Mouse (Mus musculus) hindbrain, embryonic 15.5 days (tissue): ENCODE results near the gene Cldn7. TPM values are rescaled to one million over a fixed set of nuclear protein-coding genes. Genes with fewer than 3 reads are reported as not detected.
"Not testable (repeated sequence)": the region's sequence is repeated elsewhere in the genome, so short reads cannot be mapped to it uniquely, and the experiment has no call there.

Source experiments
- ATAC-seq: fragments of 200-750 bp; cut with Nextera tagmentation; 2 replicates; pipeline ENCODE4 v1.8.0; 2017; ENCODE audit warnings: low read depth, moderate number of reproducible peaks, moderate TSS enrichment; ENCODE audit not compliant: low FRiP score
- H3K27ac ChIP-seq: fragments of 300-500 bp; sonication (generic); replicated peaks from 2 replicates; pipeline ENCODE4 v1.5.1; 2015; ENCODE audit warnings: mild to moderate bottlenecking, inconsistent platforms
- H3K27me3 ChIP-seq: fragments of 300-500 bp; sonication (generic); 2 replicates; pipeline ENCODE4 v1.6.1; 2015; ENCODE audit warnings: control low read depth, inconsistent platforms
- H3K36me3 ChIP-seq: fragments of 300-500 bp; sonication (generic); 2 replicates; pipeline ENCODE4 v1.6.1; 2015; ENCODE audit warnings: control low read depth, inconsistent platforms
- H3K4me1 ChIP-seq: fragments of 300-500 bp; sonication (generic); replicated peaks from 2 replicates; pipeline ENCODE4 v1.6.1; 2015; ENCODE audit warnings: control low read depth, inconsistent platforms
- H3K4me2 ChIP-seq: fragments of 300-500 bp; sonication (generic); 2 replicates; pipeline ENCODE4 v1.6.1; 2015; ENCODE audit warnings: moderate library complexity, mild to moderate bottlenecking, inconsistent platforms
- H3K4me3 ChIP-seq: fragments of 300-500 bp; sonication (generic); 2 replicates; pipeline ENCODE4 v1.5.1; 2015; ENCODE audit warnings: mild to moderate bottlenecking, inconsistent platforms
- H3K9ac ChIP-seq: fragments of 300-500 bp; sonication (generic); 2 replicates; pipeline ENCODE4 v1.6.1; 2015; ENCODE audit warnings: inconsistent platforms
- H3K9me3 ChIP-seq: fragments of 300-500 bp; sonication (generic); 2 replicates; pipeline ENCODE4 v1.6.1; 2016; ENCODE audit warnings: control low read depth, inconsistent platforms
- WGBS: fragments of 180-500 bp; shearing (Covaris S2); methylation state at CpG from one replicate; pipeline ENCODE4 v1.1.7; 2015; 5-methylcytosine and 5-hydroxymethylcytosine counted together
- microRNA counts: library from miRNA; unstranded; fragments of <30 nt; microRNA quantifications from one replicate; lab custom pipeline; 2016
- microRNA-seq: library from miRNA; unstranded; fragments of <30 nt; microRNA quantifications from one replicate; pipeline ENCODE4, GENCODE M21; 2016
- polyA plus RNA-seq: library from polyadenylated mRNA; unstranded; fragments of >200 nt; fragmentation: Nextera tagmentation; extraction: Ambion mirVana; gene quantifications from 2 replicates; pipeline ENCODE4 v1.2.1, GENCODE M21; 2015

Gene Cldn7
- polyA plus RNA-seq, 1 experiment from 2014 or later: 0.34 TPM

DNA sequence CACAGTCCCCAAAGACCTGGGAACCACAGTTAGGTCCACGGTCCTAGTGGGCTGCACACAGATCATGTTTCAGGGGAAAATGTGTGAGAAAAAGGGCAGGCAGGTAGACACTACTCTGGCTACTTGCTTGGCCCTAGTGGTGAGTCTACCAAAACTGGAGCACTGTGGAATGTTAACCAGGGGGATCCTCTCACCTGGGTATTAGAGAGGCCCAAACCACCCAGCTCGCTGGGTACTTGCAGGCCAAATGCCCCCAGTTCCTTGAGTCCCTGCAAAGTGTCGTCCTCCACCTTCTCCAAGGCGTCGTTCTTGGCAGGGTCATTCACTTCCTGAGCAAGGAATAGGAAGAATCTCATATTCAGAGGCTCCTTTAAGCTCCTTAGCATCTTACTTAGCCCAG is 49.5 kb downstream of the Cldn7 start:
- Histone ChIP-seq H3K4me3 (no peak overlapping the region), H3K27ac (no peak overlapping the region), H3K4me1 (peaks cover 34% of the 10 kb centered on the region), H3K9me3 (no peaks in the 10 kb centered on the region), H3K4me2 (peak overlapping the region; percentile 74), H3K27me3 (no peaks in the 10 kb centered on the region), H3K36me3 (peaks cover 40% of the 10 kb centered on the region), H3K9ac (no peak overlapping the region)
- WGBS: 72% methylated on average over 5 of the region's 5 CpGs
- ATAC-seq: no peak

DNA sequence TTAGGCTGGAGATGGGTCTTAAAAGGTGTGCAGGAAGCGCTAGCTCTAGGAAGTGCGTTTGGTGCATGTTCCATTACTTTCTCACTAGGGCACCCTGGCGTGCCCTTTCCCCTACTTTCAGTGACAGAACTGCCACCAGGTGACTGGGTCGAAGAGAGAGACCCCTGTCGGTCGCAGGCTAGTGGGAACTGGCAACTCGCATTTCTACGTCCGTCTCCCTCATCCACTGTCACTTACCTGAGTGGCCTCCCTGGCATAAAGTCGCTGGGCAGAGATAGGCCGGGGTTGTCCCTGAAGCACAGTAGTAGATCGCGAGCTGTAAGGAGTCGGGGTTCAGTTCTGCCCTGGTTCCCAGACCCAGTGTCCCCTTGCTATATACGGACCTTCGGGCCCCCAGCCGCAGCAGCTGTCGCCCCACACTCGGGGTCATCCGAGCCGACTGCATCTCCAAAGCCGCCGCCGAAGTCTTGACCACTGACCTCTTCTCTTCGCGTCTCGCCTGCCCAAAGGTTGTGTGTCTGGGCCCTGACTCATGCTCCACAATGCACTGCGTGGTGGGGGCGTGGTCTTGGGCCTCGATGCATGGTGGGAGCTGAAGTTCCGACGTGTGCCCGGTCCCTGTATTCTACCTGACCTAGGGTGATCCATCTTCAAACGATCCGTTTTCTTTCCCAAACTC is 50.4 kb downstream of the Cldn7 start, which contains the start of gene Acadvl:
Acadvl (minus strand) TSS at position 532 of the 679 bp plus-strand sequence.
- H3K4me2 ChIP-seq: peak within 1 kb of the TSS; percentile 74
- H3K9me3 ChIP-seq: no peaks in the 10 kb centered on the region
- WGBS: under 1% methylated on average over 35 of the region's 35 CpGs
- peaks cover 30% of the 10 kb centered on the region for H3K36me3 ChIP-seq
- H3K4me1 ChIP-seq: peaks cover 44% of the 10 kb centered on the region
- peak within 1 kb of the TSS; percentile 72 for H3K27ac ChIP-seq
- peak; percentile 82 for ATAC-seq
- peak within 1 kb of the TSS; percentile 78 for H3K9ac ChIP-seq
- H3K4me3 ChIP-seq: peak within 1 kb of the TSS; percentile 61
- no peaks in the 10 kb centered on the region for H3K27me3 ChIP-seq

DNA sequence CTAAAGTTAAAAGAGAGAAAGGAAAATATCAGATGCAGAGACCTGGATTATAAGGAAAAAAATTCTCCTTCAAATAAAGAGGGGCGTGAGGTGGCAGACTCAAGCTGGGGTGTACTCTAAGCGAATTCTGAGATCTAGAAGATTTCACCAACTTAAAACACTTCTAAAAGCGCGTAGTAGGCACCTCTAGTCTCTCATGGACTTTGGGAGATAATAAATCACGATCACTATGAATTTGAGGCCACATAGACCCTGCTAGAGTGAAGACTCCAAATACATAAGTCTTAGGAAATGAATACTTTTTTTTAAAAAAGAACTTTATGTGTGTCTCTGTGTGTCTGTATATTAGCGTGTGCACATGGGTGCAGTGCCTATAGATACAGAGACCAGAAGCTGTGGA is 51.1 kb downstream of the Cldn7 start:
- Histone ChIP-seq H3K9ac (no peak overlapping the region; the same call in 1 of the 2 replicates), H3K4me3 (peak overlapping the region; percentile 61), H3K4me2 (peak overlapping the region; percentile 74), H3K36me3 (peaks cover 25% of the 10 kb centered on the region), H3K9me3 (no peaks in the 10 kb centered on the region), H3K27me3 (no peaks in the 10 kb centered on the region), H3K4me1 (peaks cover 50% of the 10 kb centered on the region), H3K27ac (no peak overlapping the region)
- no peak for ATAC-seq
- WGBS: 69% methylated on average over 6 of the region's 6 CpGs

GRCm38 (mm10) chr11:70016177-70016576 is 51.6 kb downstream of the Cldn7 start:
- H3K9ac ChIP-seq, H3K9me3 ChIP-seq, H3K27me3 ChIP-seq, H3K27ac ChIP-seq, ATAC-seq, H3K4me3 ChIP-seq, H3K4me2 ChIP-seq: not testable (repeated sequence)
- Histone ChIP-seq H3K4me1 (peaks cover 55% of the 10 kb centered on the region), H3K36me3 (peaks cover 20% of the 10 kb centered on the region)
- WGBS: 78% methylated on average over 2 of the region's 2 CpGs

GRCm38 (mm10) chr11:70016669-70017068 is 52.1 kb downstream of the Cldn7 start, which contains the start of gene Dlg4:
Dlg4 (plus strand) TSS chr11:70016942.
- Histone ChIP-seq H3K9ac (peak within 1 kb of the TSS; percentile 86), H3K27me3 (no peaks in the 10 kb centered on the region), H3K4me3 (peak within 1 kb of the TSS; percentile 54), H3K4me2 (peak within 1 kb of the TSS; percentile 89), H3K36me3 (peaks cover 15% of the 10 kb centered on the region), H3K9me3 (no peaks in the 10 kb centered on the region), H3K4me1 (peaks cover 55% of the 10 kb centered on the region), H3K27ac (peak within 1 kb of the TSS; percentile 94)
- no peak for ATAC-seq
- WGBS: 79% methylated on average over 3 of the region's 3 CpGs

GRCm38 (mm10) chr11:70017199-70017767 is 52.7 kb downstream of the Cldn7 start:
- peaks cover 61% of the 10 kb centered on the region for H3K4me1 ChIP-seq
- H3K4me3 ChIP-seq: peak overlapping the region; percentile 54
- H3K27ac ChIP-seq: peak overlapping the region; percentile 94
- no peak for ATAC-seq
- H3K9ac ChIP-seq: peak overlapping the region; percentile 86; the same call in 1 of the 2 replicates
- WGBS: 46% methylated on average over 7 of the region's 7 CpGs
- H3K27me3 ChIP-seq: no peaks in the 10 kb centered on the region
- no peaks in the 10 kb centered on the region for H3K9me3 ChIP-seq
- peaks cover 10% of the 10 kb centered on the region for H3K36me3 ChIP-seq
- H3K4me2 ChIP-seq: peak overlapping the region; percentile 89

MicroRNAs within 50 kb of the gene (microRNA counts, 519-probe panel; counts per million panel counts)
- microRNA mmu-miR-324-3p (lab: Ali Mortazavi, UCI) (not detected), microRNA mmu-miR-324-5p (lab: Ali Mortazavi, UCI) (3,066 counts per million, percentile 60 among the panel's probes with 10 or more counts)

Small RNA genes within 50 kb of the gene (microRNA-seq; reads per million reads assigned to microRNA genes)
- not detected for gene Gm44349
- 3,205 reads per million, percentile 87 among the genes with 10 or more reads in this experiment for gene Mir324

Other genes starting within 250 kb of the Cldn7 start
- gene Polr2a, start 206.1 kb upstream of the Cldn7 start, polyA plus RNA-seq: 15.6 and 16.6 TPM in 2 replicates
- 0.51 and 0.66 TPM in 2 replicates for gene Slc35g3, start 202.8 kb upstream of the Cldn7 start, polyA plus RNA-seq
- gene Zbtb4, start 198.9 kb upstream of the Cldn7 start, polyA plus RNA-seq: 5.2 and 5.3 TPM in 2 replicates
- 1.2 and 2.2 TPM in 2 replicates for gene Chrnb1, start 168.8 kb upstream of the Cldn7 start, polyA plus RNA-seq
- 5.7 and 7.1 TPM in 2 replicates for gene Fgf11, start 162.9 kb upstream of the Cldn7 start, polyA plus RNA-seq
- 1.1 and 2.0 TPM in 2 replicates for gene Tmem102, start 159.2 kb upstream of the Cldn7 start, polyA plus RNA-seq
- gene Gm39566, start 149.5 kb upstream of the Cldn7 start, polyA plus RNA-seq: not detected in 2 replicates
- gene Spem2, start 146.3 kb upstream of the Cldn7 start, polyA plus RNA-seq: not detected in 2 replicates
- gene Spem1, start 142.6 kb upstream of the Cldn7 start, polyA plus RNA-seq: 0.21 and 0.34 TPM in 2 replicates
- gene Nlgn2, start 127.0 kb upstream of the Cldn7 start, polyA plus RNA-seq: 20.9 and 21.0 TPM in 2 replicates
- 375 and 391 TPM in 2 replicates for gene Tmem256, start 126.3 kb upstream of the Cldn7 start, polyA plus RNA-seq
- gene Plscr3, start 118.4 kb upstream of the Cldn7 start, polyA plus RNA-seq: 46.0 and 47.5 TPM in 2 replicates
- 0.10 and 0.12 TPM in 2 replicates for gene Tnk1, start 106.0 kb upstream of the Cldn7 start, polyA plus RNA-seq
- not detected in 2 replicates for gene Tmem95, start 86.8 kb upstream of the Cldn7 start, polyA plus RNA-seq
- 2.0 and 2.4 TPM in 2 replicates for gene Kctd11, start 83.4 kb upstream of the Cldn7 start, polyA plus RNA-seq
- 0.52 and 0.58 TPM in 2 replicates for gene Acap1, start 69.2 kb upstream of the Cldn7 start, polyA plus RNA-seq
- gene 2810408A11Rik, start 63.8 kb upstream of the Cldn7 start, polyA plus RNA-seq: 8.8 TPM in 2 replicates
- gene Neurl4, start 63.7 kb upstream of the Cldn7 start, polyA plus RNA-seq: 16.6 and 19.9 TPM in 2 replicates
- 68.4 and 69.9 TPM in 2 replicates for gene Gps2, start 50.9 kb upstream of the Cldn7 start, polyA plus RNA-seq
- 1,083 and 1,119 TPM in 2 replicates for gene Eif5a, start 42.8 kb upstream of the Cldn7 start, polyA plus RNA-seq
- 6.7 and 6.8 TPM in 2 replicates for gene Ybx2, start 29.0 kb upstream of the Cldn7 start, polyA plus RNA-seq
- 3.4 and 4.1 TPM in 2 replicates for gene Slc2a4, start 16.6 kb upstream of the Cldn7 start, polyA plus RNA-seq
- 23.5 and 27.1 TPM in 2 replicates for gene Ctdnep1, start 16.4 kb downstream of the Cldn7 start, polyA plus RNA-seq
- gene Elp5, start 17.7 kb downstream of the Cldn7 start, polyA plus RNA-seq: 163 and 174 TPM in 2 replicates
- gene Gabarap, start 26.4 kb downstream of the Cldn7 start, polyA plus RNA-seq: 561 and 571 TPM in 2 replicates
- 56.1 and 62.2 TPM in 2 replicates for gene Phf23, start 31.0 kb downstream of the Cldn7 start, polyA plus RNA-seq
- gene Dvl2, start 35.8 kb downstream of the Cldn7 start, polyA plus RNA-seq: 26.4 and 28.7 TPM in 2 replicates
- gene Acadvl, start 50.6 kb downstream of the Cldn7 start, polyA plus RNA-seq: 58.0 and 62.2 TPM in 2 replicates
- gene Dlg4, start 52.2 kb downstream of the Cldn7 start, polyA plus RNA-seq: 23.8 and 24.1 TPM in 2 replicates
- gene Asgr1, start 89.3 kb downstream of the Cldn7 start, polyA plus RNA-seq: 2.8 and 4.7 TPM in 2 replicates
- not detected in 2 replicates for gene Asgr2, start 127.9 kb downstream of the Cldn7 start, polyA plus RNA-seq
- 1.4 and 1.6 TPM in 2 replicates for gene Mgl2, start 165.6 kb downstream of the Cldn7 start, polyA plus RNA-seq
- gene Clec10a, start 191.4 kb downstream of the Cldn7 start, polyA plus RNA-seq: 0.64 and 1.3 TPM in 2 replicates
- 7.6 and 8.1 TPM in 2 replicates for gene Slc16a11, start 248.0 kb downstream of the Cldn7 start, polyA plus RNA-seq